Mouse (Mus musculus) liver, embryonic 14.5 days (tissue): ENCODE results near the gene Gm45208.

Source experiments
- CTCF ChIP-seq: IDR thresholded peaks from 2 replicates; pipeline ENCODE4 v1.5.1; 2016; ENCODE audit warnings: antibody characterized with exemption, low read depth, control low read depth
- EP300 ChIP-seq: IDR thresholded peaks from 2 replicates; pipeline ENCODE4 v1.6.1; 2016; ENCODE audit warnings: antibody characterized with exemption, low read depth

DNA sequence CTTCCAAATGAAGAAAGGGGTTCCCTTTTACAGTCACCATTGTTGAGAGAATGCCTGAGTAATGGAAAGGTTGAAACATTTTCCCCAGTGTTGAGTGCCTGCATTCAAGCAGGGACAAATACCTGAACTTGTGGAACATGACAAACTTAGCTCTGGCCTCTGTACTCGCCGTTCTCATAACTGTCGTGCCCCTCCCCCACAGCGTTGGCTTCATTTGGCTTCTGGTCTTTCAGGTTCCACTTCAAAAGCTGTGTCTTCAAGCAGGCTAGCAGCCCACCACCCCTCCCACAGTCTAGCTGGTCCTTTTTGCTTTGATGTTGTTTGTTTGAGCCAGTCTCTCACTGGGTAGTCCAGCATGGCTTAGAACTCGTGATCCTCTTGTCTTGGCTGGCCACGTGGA lies 49.3 kb upstream of the Gm45208 start:
- no peak for TF ChIP-seq CTCF
- TF ChIP-seq EP300 = no peak
